ENCODE assay signal across 25 mouse cellular contexts in genomic region chr4:63595259-63595658, GRCm38 (mm10). TPM values are rescaled to one million over a fixed set of nuclear protein-coding genes. Genes with fewer than 3 reads are reported as not detected.
DNase-seq lines count a peak whose midpoint lies in the region; ATAC-seq and TF ChIP-seq lines count a peak whose summit lies in the region.
"Had no signal": no experiment of that assay in that cellular context is flagged by ENCODE, and none has a peak within 500 bp of the region (broad histone marks: within the 10 kb centered on the region; RNA-seq: fewer than 3 reads in every experiment).

No protein-coding gene starts in this region.

- no peaks in the 10 kb centered on the region for H3K27me3 ChIP-seq in liver, embryonic 16.5 days (ENCODE audit: control insufficient read depth, insufficient read depth, low read depth, low read length)
- no peaks in the 10 kb centered on the region for H3K27me3 ChIP-seq in liver, embryonic 11.5 days (replicated peaks; ENCODE audit: control insufficient read depth, insufficient read depth, low read length)
- H3K27me3 ChIP-seq in intestine, embryonic 16.5 days (replicated peaks; ENCODE audit: control insufficient read depth, insufficient read depth, low read length) = no peaks in the 10 kb centered on the region
- no peaks in the 10 kb centered on the region for H3K27me3 ChIP-seq in stomach, embryonic 14.5 days (ENCODE audit: control insufficient read depth, insufficient read depth, low read length)
- H3K27me3 ChIP-seq in cerebellum, adult 2 months (ENCODE audit: control insufficient read depth, insufficient read depth, low read length) = no peaks in the 10 kb centered on the region; the same call in 1 of the 2 replicates
- H3K27me3 ChIP-seq: embryonic facial prominence, embryonic 15.5 days; heart, embryonic 15.5 days; hindbrain, embryonic 12.5 days; liver, embryonic 15.5 days; neural tube, embryonic 12.5 days had no signal

- H3K36me3 ChIP-seq in liver, embryonic 16.5 days (ENCODE audit: control insufficient read depth, insufficient read depth) = no peaks in the 10 kb centered on the region
- H3K36me3 ChIP-seq in liver, embryonic 11.5 days (ENCODE audit: control insufficient read depth, insufficient read depth, low read length) = no peaks in the 10 kb centered on the region
- no peaks in the 10 kb centered on the region for H3K36me3 ChIP-seq in intestine, embryonic 16.5 days (ENCODE audit: control insufficient read depth, insufficient read depth, low read length)
- H3K36me3 ChIP-seq in stomach, embryonic 14.5 days (ENCODE audit: control insufficient read depth, insufficient read depth, low read length) = no peaks in the 10 kb centered on the region
- H3K36me3 ChIP-seq: embryonic facial prominence, embryonic 15.5 days; G1E; heart, embryonic 15.5 days; hindbrain, embryonic 12.5 days; liver, embryonic 15.5 days; neural tube, embryonic 12.5 days had no signal

- H3K9ac ChIP-seq in liver, embryonic 16.5 days (ENCODE audit: low read depth, low read length) = no peak overlapping the region
- no peak overlapping the region for H3K9ac ChIP-seq in liver, embryonic 11.5 days (ENCODE audit: low read depth, low read length)
- no peak overlapping the region for H3K9ac ChIP-seq in intestine, embryonic 16.5 days (ENCODE audit: low read depth, low read length)
- H3K9ac ChIP-seq in stomach, embryonic 14.5 days (replicated peaks; ENCODE audit: low read depth, low read length) = no peak overlapping the region
- H3K9ac ChIP-seq: embryonic facial prominence, embryonic 15.5 days; heart, embryonic 15.5 days; hindbrain, embryonic 12.5 days; liver, embryonic 15.5 days; neural tube, embryonic 12.5 days had no signal

- 22% methylated on average over 10 of the region's 10 CpGs for WGBS in liver, embryonic 16.5 days (ENCODE audit: insufficient replicate concordance)
- 52% methylated on average over 10 of the region's 10 CpGs for WGBS in liver, embryonic 11.5 days
- 40% methylated on average over 10 of the region's 10 CpGs for WGBS in intestine, embryonic 16.5 days
- WGBS in stomach, embryonic 14.5 days = 43% methylated on average over 10 of the region's 10 CpGs
- 84% methylated on average over 10 of the region's 10 CpGs for WGBS in cerebellum, adult 2 months

- no peak overlapping the region for H3K27ac ChIP-seq in liver, embryonic 16.5 days (ENCODE audit: low read length)
- H3K27ac ChIP-seq in liver, embryonic 11.5 days (ENCODE audit: low read depth, low read length) = no peak overlapping the region
- no peak overlapping the region for H3K27ac ChIP-seq in intestine, embryonic 16.5 days (ENCODE audit: low read length)
- no peak overlapping the region for H3K27ac ChIP-seq in stomach, embryonic 14.5 days (ENCODE audit: low read length)
- H3K27ac ChIP-seq in cerebellum, adult 2 months (ENCODE audit: insufficient read depth, low read length) = no peak overlapping the region
- H3K27ac ChIP-seq: embryonic facial prominence, embryonic 15.5 days; heart, embryonic 15.5 days; hindbrain, embryonic 12.5 days; layer of hippocampus, adult 2 months; left cerebral cortex, adult 2 months; liver, embryonic 15.5 days; neural tube, embryonic 12.5 days had no signal

- no peak for TF ChIP-seq POLR2A in cerebellum, adult 2 months (IDR thresholded peaks at IDR 0.05; ENCODE audit: borderline replicate concordance, insufficient read depth, low read length)

- H3K4me1 ChIP-seq in liver, embryonic 16.5 days (ENCODE audit: control insufficient read depth, low read depth, low read length) = peaks cover 7% of the 10 kb centered on the region; the same call in 1 of the 2 replicates
- no peaks in the 10 kb centered on the region; the same call in 1 of the 2 replicates for H3K4me1 ChIP-seq in liver, embryonic 11.5 days (replicated peaks; ENCODE audit: control insufficient read depth, insufficient read depth, low read length)
- peaks cover 19% of the 10 kb centered on the region for H3K4me1 ChIP-seq in intestine, embryonic 16.5 days (ENCODE audit: control insufficient read depth, insufficient read depth, low read length)
- H3K4me1 ChIP-seq in stomach, embryonic 14.5 days (ENCODE audit: control insufficient read depth, insufficient read depth, low read length) = 0 out of 2 replicates have a peak, but pooled peaks cover 11% of the 10 kb centered on the region
- no peaks in the 10 kb centered on the region for H3K4me1 ChIP-seq in cerebellum, adult 2 months (ENCODE audit: control insufficient read depth, insufficient read depth, low read length)
- H3K4me1 ChIP-seq: embryonic facial prominence, embryonic 15.5 days; hindbrain, embryonic 12.5 days; liver, embryonic 15.5 days; neural tube, embryonic 12.5 days had no signal

- no peak for ATAC-seq in liver, embryonic 16.5 days (ENCODE audit: low read depth)
- ATAC-seq in liver, embryonic 11.5 days (replicated peaks; ENCODE audit: low FRiP score) = no peak
- peak; percentile 34; the same call in 1 of the 2 replicates for ATAC-seq in intestine, embryonic 16.5 days
- 0 out of 2 replicates have a peak, but pooled peaks have one; percentile 44 for ATAC-seq in stomach, embryonic 14.5 days (ENCODE audit: insufficient number of reproducible peaks, insufficient read depth, low FRiP score, low read depth)

- DNase-seq in liver, embryonic 11.5 days (ENCODE audit: low spot score) = no peak
- peak; percentile 13 for DNase-seq in ZHBTc4 (ENCODE audit: low read depth, low spot score)
- DNase-seq in embryo, embryonic 11 days = no peak
- no peak for DNase-seq in cerebellum, adult 2 months
- no peak for DNase-seq in cerebellum, postnatal 36 days
- DNase-seq: cerebellum, adult 11 months; gastrocnemius, postnatal 36 days; lung, postnatal 4 days; midbrain, embryonic 14.5 days; thymus, postnatal 25 days had no signal

- TF ChIP-seq CTCF in cerebellum, adult 2 months (IDR thresholded peaks at IDR 0.05; ENCODE audit: borderline replicate concordance, insufficient read depth, low read depth, low read length) = no peak

- no peaks in the 10 kb centered on the region for H3K9me3 ChIP-seq in liver, embryonic 16.5 days (replicated peaks; ENCODE audit: control insufficient read depth, low read length)
- no peaks in the 10 kb centered on the region for H3K9me3 ChIP-seq in liver, embryonic 11.5 days (ENCODE audit: control insufficient read depth, low read length)
- H3K9me3 ChIP-seq in intestine, embryonic 16.5 days (ENCODE audit: control insufficient read depth, low read length) = no peaks in the 10 kb centered on the region
- no peaks in the 10 kb centered on the region for H3K9me3 ChIP-seq in stomach, embryonic 14.5 days (ENCODE audit: control insufficient read depth, low read depth, low read length)
- H3K9me3 ChIP-seq: embryonic facial prominence, embryonic 15.5 days; heart, embryonic 15.5 days; hindbrain, embryonic 12.5 days; liver, embryonic 15.5 days; neural tube, embryonic 12.5 days had no signal

- peak overlapping the region; percentile 2; the same call in 1 of the 2 replicates for H3K4me2 ChIP-seq in liver, embryonic 16.5 days (ENCODE audit: low read depth, low read length)
- H3K4me2 ChIP-seq in liver, embryonic 11.5 days = no peak overlapping the region
- no peak overlapping the region for H3K4me2 ChIP-seq in intestine, embryonic 16.5 days (ENCODE audit: low read depth, low read length)
- no peak overlapping the region for H3K4me2 ChIP-seq in stomach, embryonic 14.5 days (replicated peaks; ENCODE audit: low read depth, low read length)
- H3K4me2 ChIP-seq: embryonic facial prominence, embryonic 15.5 days; heart, embryonic 15.5 days; hindbrain, embryonic 12.5 days; liver, embryonic 15.5 days; neural tube, embryonic 12.5 days had no signal

- H3K4me3 ChIP-seq in liver, embryonic 16.5 days (ENCODE audit: low read depth, low read length) = no peak overlapping the region
- H3K4me3 ChIP-seq in liver, embryonic 11.5 days (ENCODE audit: low read depth, low read length) = no peak overlapping the region
- no peak overlapping the region for H3K4me3 ChIP-seq in intestine, embryonic 16.5 days (ENCODE audit: low read length)
- no peak overlapping the region for H3K4me3 ChIP-seq in stomach, embryonic 14.5 days (ENCODE audit: low read depth, low read length)
- no peak overlapping the region for H3K4me3 ChIP-seq in cerebellum, adult 2 months (replicated peaks; ENCODE audit: insufficient read depth, low read depth, low read length)
- H3K4me3 ChIP-seq: embryonic facial prominence, embryonic 15.5 days; heart, embryonic 15.5 days; hindbrain, embryonic 12.5 days; layer of hippocampus, adult 2 months; left cerebral cortex, adult 2 months; liver, embryonic 15.5 days; neural tube, embryonic 12.5 days had no signal

RNA-seq across cellular contexts. Expression of gene Gm11213, which starts 9.8 kb away (rescaled TPM):
- polyA plus RNA-seq in liver, embryonic 16.5 days (2015; fragmentation: Nextera tagmentation; extraction: Ambion mirVana) = not detected in 2 replicates
- not detected in 2 replicates for polyA plus RNA-seq in liver, embryonic 11.5 days (2014; fragmentation: Nextera tagmentation; extraction: Ambion mirVana)
- not detected in 2 replicates for polyA plus RNA-seq in intestine, embryonic 16.5 days (2015; fragmentation: Nextera tagmentation; extraction: Ambion mirVana)
- not detected in 2 replicates for polyA plus RNA-seq in stomach, embryonic 14.5 days (2014; fragmentation: Nextera tagmentation; extraction: Ambion mirVana)
- polyA plus RNA-seq in cerebellum, adult 2 months (2012; rRNA removed) = not detected in 2 replicates
- polyA plus RNA-seq: embryonic facial prominence, embryonic 15.5 days; forebrain, embryonic 11.5 days; frontal cortex, adult 2 months; G1E; heart, embryonic 15.5 days; hindbrain, embryonic 12.5 days; kidney, embryonic 14.5 days; limb, embryonic 11.5 days; liver, embryonic 15.5 days; midbrain, embryonic 14.5 days; neural tube, embryonic 12.5 days had no signal

RNA-seq across cellular contexts. Expression of gene Tex48, which starts 27.0 kb away (rescaled TPM):
- polyA plus RNA-seq in liver, embryonic 16.5 days (2015; fragmentation: Nextera tagmentation; extraction: Ambion mirVana) = not detected in 2 replicates
- polyA plus RNA-seq in liver, embryonic 11.5 days (2014; fragmentation: Nextera tagmentation; extraction: Ambion mirVana) = not detected in 2 replicates
- not detected in 2 replicates for polyA plus RNA-seq in intestine, embryonic 16.5 days (2015; fragmentation: Nextera tagmentation; extraction: Ambion mirVana)
- polyA plus RNA-seq in stomach, embryonic 14.5 days (2014; fragmentation: Nextera tagmentation; extraction: Ambion mirVana) = not detected in 2 replicates
- not detected in 2 replicates for polyA plus RNA-seq in cerebellum, adult 2 months (2012; rRNA removed)
- polyA plus RNA-seq: embryonic facial prominence, embryonic 15.5 days; forebrain, embryonic 11.5 days; frontal cortex, adult 2 months; G1E; heart, embryonic 15.5 days; hindbrain, embryonic 12.5 days; kidney, embryonic 14.5 days; limb, embryonic 11.5 days; liver, embryonic 15.5 days; midbrain, embryonic 14.5 days; neural tube, embryonic 12.5 days had no signal

RNA-seq across cellular contexts. Expression of gene Tmem268, which starts 36.7 kb away (rescaled TPM):
- 10.2 and 11.3 TPM in 2 replicates for polyA plus RNA-seq in liver, embryonic 16.5 days (2015; fragmentation: Nextera tagmentation; extraction: Ambion mirVana)
- 9.0 and 10.2 TPM in 2 replicates for polyA plus RNA-seq in liver, embryonic 11.5 days (2014; fragmentation: Nextera tagmentation; extraction: Ambion mirVana)
- polyA plus RNA-seq in intestine, embryonic 16.5 days (2015; fragmentation: Nextera tagmentation; extraction: Ambion mirVana) = 15.9 and 18.6 TPM in 2 replicates
- 4.9 and 7.0 TPM in 2 replicates for polyA plus RNA-seq in stomach, embryonic 14.5 days (2014; fragmentation: Nextera tagmentation; extraction: Ambion mirVana)
- polyA plus RNA-seq in cerebellum, adult 2 months (2012; rRNA removed) = 11.8 and 12.3 TPM in 2 replicates

RNA-seq across cellular contexts. Expression of gene Atp6v1g1, which starts 50.7 kb away (rescaled TPM):
- polyA plus RNA-seq in liver, embryonic 16.5 days (2015; fragmentation: Nextera tagmentation; extraction: Ambion mirVana) = 123 and 130 TPM in 2 replicates
- polyA plus RNA-seq in liver, embryonic 11.5 days (2014; fragmentation: Nextera tagmentation; extraction: Ambion mirVana) = 191 and 204 TPM in 2 replicates
- 335 TPM in 2 replicates for polyA plus RNA-seq in intestine, embryonic 16.5 days (2015; fragmentation: Nextera tagmentation; extraction: Ambion mirVana)
- polyA plus RNA-seq in stomach, embryonic 14.5 days (2014; fragmentation: Nextera tagmentation; extraction: Ambion mirVana) = 267 and 268 TPM in 2 replicates
- 148 and 154 TPM in 2 replicates for polyA plus RNA-seq in cerebellum, adult 2 months (2012; rRNA removed)

Comparison
In these comparisons a context has a peak if more than half of its experiments do, and no peak if none do; other contexts are left out.
1. ATAC-seq: peak in intestine, embryonic 16.5 days (single experiment) and stomach, embryonic 14.5 days (single experiment); none in liver, embryonic 16.5 days (single experiment) and liver, embryonic 11.5 days (single experiment).